Mouse (Mus musculus) midbrain, embryonic 16.5 days (tissue): Measurements from ENCODE around the gene Zfp28. TPM values are rescaled to one million over a fixed set of nuclear protein-coding genes. Genes with fewer than 3 reads are reported as not detected.

Experiments used
- ATAC-seq: fragments of 200-750 bp; cut with Nextera tagmentation; 2 replicates; pipeline ENCODE4 v1.8.0; 2017; ENCODE audit warnings: moderate TSS enrichment
- H3K27ac ChIP-seq: fragments of 300-500 bp; sonication (generic); 2 replicates; pipeline ENCODE4 v1.5.1; 2014; ENCODE audit warnings: mild to moderate bottlenecking, low read length, mixed read lengths
- H3K27me3 ChIP-seq: fragments of 300-500 bp; sonication (generic); 2 replicates; pipeline ENCODE4 v1.6.1; 2014; ENCODE audit warnings: low read depth, low read length, mixed read lengths; ENCODE audit not compliant: control insufficient read depth, insufficient read depth
- H3K36me3 ChIP-seq: fragments of 300-500 bp; sonication (generic); 2 replicates; pipeline ENCODE4 v1.6.1; 2014; ENCODE audit warnings: mild to moderate bottlenecking, low read length, moderate library complexity, mixed read lengths; ENCODE audit not compliant: control insufficient read depth, insufficient read depth
- H3K4me1 ChIP-seq: fragments of 300-500 bp; sonication (generic); 2 replicates; pipeline ENCODE4 v1.6.1; 2014; ENCODE audit warnings: mild to moderate bottlenecking, low read length, mixed read lengths; ENCODE audit not compliant: control insufficient read depth, insufficient read depth
- H3K4me2 ChIP-seq: fragments of 300-500 bp; sonication (generic); 2 replicates; pipeline ENCODE4 v1.6.1; 2014; ENCODE audit warnings: mild to moderate bottlenecking, low read length, mixed read lengths
- H3K4me3 ChIP-seq: fragments of 300-500 bp; sonication (generic); 2 replicates; pipeline ENCODE4 v1.5.1; 2014; ENCODE audit warnings: low read depth, mild to moderate bottlenecking, low read length, moderate library complexity, mixed read lengths
- H3K9ac ChIP-seq: fragments of 300-500 bp; sonication (generic); 2 replicates; pipeline ENCODE4 v1.6.1; 2014; ENCODE audit warnings: low read depth, low read length, mixed read lengths
- H3K9me3 ChIP-seq: fragments of 300-500 bp; sonication (generic); replicated peaks from 2 replicates; pipeline ENCODE4 v1.6.1; 2014; ENCODE audit warnings: mild to moderate bottlenecking, low read length, mixed read lengths; ENCODE audit not compliant: control insufficient read depth, poor library complexity, severe bottlenecking
- WGBS: fragments of 180-500 bp; shearing (Covaris S2); extraction: QIAGEN DNeasy Blood & Tissue Kit; methylation state at CpG from one replicate; pipeline ENCODE4 v1.1.7; 2014; 5-methylcytosine and 5-hydroxymethylcytosine counted together
- polyA plus RNA-seq: library from polyadenylated mRNA; unstranded; fragments of >200 nt; fragmentation: Nextera tagmentation; extraction: Ambion mirVana; gene quantifications from 2 replicates; pipeline ENCODE4 v1.2.1, GENCODE M21; 2015

Zfp28 gene
- polyA plus RNA-seq, result 13.1 and 17.2 TPM in 2 replicates

- peak within 1 kb of the TSS; percentile 53 for H3K27ac ChIP-seq
- H3K4me1 ChIP-seq, result peaks cover 17% of the 10 kb centered on the region
- peak; percentile 96 for ATAC-seq
- peaks cover 4% of the 10 kb centered on the region; the same call in 1 of the 2 replicates for H3K36me3 ChIP-seq
- peak within 1 kb of the TSS; percentile 75 for H3K4me3 ChIP-seq
- under 1% methylated on average over 28 of the region's 28 CpGs for WGBS
- peak within 1 kb of the TSS; percentile 90 for H3K4me2 ChIP-seq
- H3K27me3 ChIP-seq, result no peaks in the 10 kb centered on the region
- peak within 1 kb of the TSS; percentile 88 for H3K9ac ChIP-seq
- no peaks in the 10 kb centered on the region for H3K9me3 ChIP-seq
Measured at GRCm38 (mm10) chr7:6383044-6383455, at the start of gene Zfp28. Gene Zfp28, plus strand, starts transcription at chr7:6383295.

GRCm38 (mm10) chr7:6339865-6340264 is 43.2 kb upstream of the Zfp28 start:
- Histone ChIP-seq H3K9me3 (no peaks in the 10 kb centered on the region; the same call in 1 of the 2 replicates), H3K27me3 (0 out of 2 replicates have a peak, but pooled peaks cover 3% of the 10 kb centered on the region), H3K4me1 (no peaks in the 10 kb centered on the region), H3K27ac (no peak overlapping the region), H3K9ac (no peak overlapping the region), H3K36me3 (no peaks in the 10 kb centered on the region), H3K4me2 (no peak overlapping the region), H3K4me3 (no peak overlapping the region)
- ATAC-seq, result no peak
- WGBS, result 83% methylated on average over 5 of the region's 5 CpGs

- H3K36me3 ChIP-seq, result no peaks in the 10 kb centered on the region
- H3K9me3 ChIP-seq, result no peaks in the 10 kb centered on the region
- peak within 1 kb of the TSS; percentile 91 for H3K27ac ChIP-seq
- H3K4me3 ChIP-seq, result peak within 1 kb of the TSS; percentile 73
- peak within 1 kb of the TSS; percentile 80 for H3K9ac ChIP-seq
- H3K27me3 ChIP-seq, result 0 out of 2 replicates have a peak, but pooled peaks cover 3% of the 10 kb centered on the region
- under 1% methylated on average over 26 of the region's 26 CpGs for whole genome bisulfite sequencing
- peak; percentile 95 for ATAC-seq
- peak within 1 kb of the TSS; percentile 59 for H3K4me2 ChIP-seq
- H3K4me1 ChIP-seq, result peaks cover 2% of the 10 kb centered on the region; the same call in 1 of the 2 replicates
Measured at GRCm38 (mm10) chr7:6343501-6344071, 39.5 kb upstream of the Zfp28 start, which contains the start of gene Gm3854. Gene Gm3854, plus strand, starts transcription at chr7:6343759.

GRCm38 (mm10) chr7:6344124-6344523 is 39.0 kb upstream of the Zfp28 start:
- Histone ChIP-seq H3K9me3 (no peaks in the 10 kb centered on the region), H3K27ac (peak overlapping the region; percentile 91; the same call in 1 of the 2 replicates), H3K4me3 (peak overlapping the region; percentile 73), H3K36me3 (no peaks in the 10 kb centered on the region), H3K27me3 (0 out of 2 replicates have a peak, but pooled peaks cover under 1% of the 10 kb centered on the region), H3K9ac (peak overlapping the region; percentile 80; the same call in 1 of the 2 replicates), H3K4me1 (peaks cover 2% of the 10 kb centered on the region; the same call in 1 of the 2 replicates), H3K4me2 (peak overlapping the region; percentile 59)
- 34% methylated on average over 10 of the region's 10 CpGs for WGBS
- ATAC-seq, result peak; percentile 57

- WGBS, result 72% methylated on average over 2 of the region's 2 CpGs
- Histone ChIP-seq H3K27me3 (no peaks in the 10 kb centered on the region), H3K9me3 (no peaks in the 10 kb centered on the region), H3K9ac (no peak overlapping the region), H3K4me1 (peaks cover 9% of the 10 kb centered on the region), H3K4me3 (no peak overlapping the region), H3K36me3 (peaks cover 15% of the 10 kb centered on the region), H3K27ac (no peak overlapping the region), H3K4me2 (no peak overlapping the region)
- no peak for ATAC-seq
Measured at GRCm38 (mm10) chr7:6358121-6358520, 25.0 kb upstream of the Zfp28 start.

- Histone ChIP-seq H3K9me3 (no peaks in the 10 kb centered on the region), H3K36me3 (peaks cover 6% of the 10 kb centered on the region), H3K9ac (no peak overlapping the region), H3K4me1 (peaks cover 14% of the 10 kb centered on the region), H3K27ac (0 out of 2 replicates have a peak overlapping the region, but pooled peaks have one; percentile 4), H3K4me2 (no peak overlapping the region), H3K4me3 (no peak overlapping the region), H3K27me3 (no peaks in the 10 kb centered on the region)
- 47% methylated on average over 10 of the region's 10 CpGs for WGBS
- ATAC-seq, result no peak
Measured at GRCm38 (mm10) chr7:6358937-6359590, 24.0 kb upstream of the Zfp28 start.

- H3K4me3 ChIP-seq, result no peak overlapping the region
- WGBS, result 20% methylated on average over 9 of the region's 9 CpGs
- H3K4me2 ChIP-seq, result no peak overlapping the region
- no peaks in the 10 kb centered on the region for H3K9me3 ChIP-seq
- H3K9ac ChIP-seq, result no peak overlapping the region
- ATAC-seq, result no peak
- peaks cover 22% of the 10 kb centered on the region for H3K4me1 ChIP-seq
- H3K27ac ChIP-seq, result no peak overlapping the region
- H3K27me3 ChIP-seq, result no peaks in the 10 kb centered on the region
- no peaks in the 10 kb centered on the region for H3K36me3 ChIP-seq
Measured at GRCm38 (mm10) chr7:6360477-6361060, 22.5 kb upstream of the Zfp28 start.

- Histone ChIP-seq H3K4me2 (peak overlapping the region; percentile 75), H3K4me1 (peaks cover 22% of the 10 kb centered on the region), H3K36me3 (no peaks in the 10 kb centered on the region), H3K27ac (peak overlapping the region; percentile 91), H3K9me3 (no peaks in the 10 kb centered on the region), H3K4me3 (peak overlapping the region; percentile 58), H3K27me3 (no peaks in the 10 kb centered on the region), H3K9ac (peak overlapping the region; percentile 64)
- ATAC-seq, result no peak
- 21% methylated on average over 7 of the region's 7 CpGs for WGBS
Measured at GRCm38 (mm10) chr7:6361756-6362155, 21.3 kb upstream of the Zfp28 start.
